Mouse (Mus musculus) brain, embryonic 14.5 days (tissue): ENCODE measurements at regions not wholly inside any gene's neighbourhood (a gene's known extent, or its start where the extent isn't known, plus 50 kb on each side); places are given as distances from the start of the nearest gene placed in this dataset.

Experiments
- DNase-seq: peaks from one replicate; pipeline ENCODE4 v3.0.0-alpha.2; 2011; ENCODE audit warnings: low read depth
- CTCF ChIP-seq: fragments of 200-500 bp; IDR thresholded peaks from 2 replicates; pipeline ENCODE4 v1.5.1; 2012; ENCODE audit warnings: inconsistent platforms, mild to moderate bottlenecking, moderate library complexity, borderline replicate concordance; ENCODE audit not compliant: insufficient read depth, insufficient read length; ENCODE audit errors: extremely low read depth
- POLR2A ChIP-seq: fragments of 200-500 bp; IDR thresholded peaks from 2 replicates; pipeline ENCODE4 v1.6.1; 2012; ENCODE audit warnings: mild to moderate bottlenecking, inconsistent platforms, borderline replicate concordance; ENCODE audit not compliant: poor library complexity, insufficient read depth, insufficient read length, severe bottlenecking; ENCODE audit errors: extremely low read depth

GRCm38 (mm10) chr1:20680553-20680952, 50.2 kb upstream of the Il17a start:
- no peak for TF ChIP-seq CTCF
- TF ChIP-seq POLR2A = no peak
- DNase-seq = no peak
